Mouse (Mus musculus): ENCODE data around the gene Btn2a2. TPM values are rescaled to one million over a fixed set of nuclear protein-coding genes. Genes with fewer than 3 reads are reported as not detected.
A peak's percentile ranks its signal among the peaks of the same experiment; 100 is the strongest.

Btn2a2 gene
- total RNA-seq, 2 experiments from 2014 or later, result not detected

GRCm38 (mm10) chr13:23434426-23434825 is 54.2 kb downstream of the Btn2a2 start:
- intact Hi-C loops (cut with DNase I), result loop anchor here (5.0 to 10.0 kb wide), 3 partner anchors 248 to 1720 kb away; partner anchors contain the start of genes Hist1h2ac, Hist1h2ai, Hist1h2bc and Hist1h2bl
- DNase-seq, result no peak

GRCm38 (mm10) chr13:23433801-23434200 is 54.9 kb downstream of the Btn2a2 start:
- no peak for DNase-seq
- intact Hi-C loops (cut with DNase I), result loop anchor here (2.0 to 10.0 kb wide), 4 partner anchors 13 to 1719 kb away; partner anchors contain the start of genes Hist1h2ac, Hist1h2ai, Hist1h2bc and Hist1h2bl

- DNase-seq, result no peak
- intact Hi-C loops (cut with DNase I), result loop anchor here (2.0 to 10.0 kb wide), 4 partner anchors 14 to 1718 kb away; partner anchors contain the start of genes Hist1h2ac, Hist1h2ai, Hist1h2bc and Hist1h2bl
Measured at GRCm38 (mm10) chr13:23433206-23433605, 55.5 kb downstream of the Btn2a2 start.

GRCm38 (mm10) chr13:23432562-23433201 is 56.0 kb downstream of the Btn2a2 start:
- DNase-seq, result peak; percentile 93 to 98
- intact Hi-C loops (cut with DNase I), result loop anchor here (2.0 to 10.0 kb wide), 4 partner anchors 14 to 1718 kb away; partner anchors contain the start of genes Hist1h2ac, Hist1h2ai, Hist1h2bc and Hist1h2bl

- DNase-seq, result peak; percentile 79 to 81
- intact Hi-C loops (cut with DNase I), result loop anchor here (2.0 to 10.0 kb wide), 5 partner anchors 93 to 1717 kb away; partner anchors contain the start of genes Hist1h2ac, Hist1h2ai, Hist1h2bc and Hist1h2bl
Measured at GRCm38 (mm10) chr13:23431351-23431771, 57.3 kb downstream of the Btn2a2 start.

GRCm38 (mm10) chr13:23430734-23431133 is 57.9 kb downstream of the Btn2a2 start:
- intact Hi-C loops (cut with DNase I), result loop anchor here (2.0 to 10.0 kb wide), 5 partner anchors 94 to 1716 kb away; partner anchors contain the start of genes Hist1h2ac, Hist1h2ai, Hist1h2bc and Hist1h2bl
- DNase-seq, result peak; percentile 80 to 82

- DNase-seq, result no peak
- intact Hi-C loops (cut with DNase I), result loop anchor here (2.0 to 10.0 kb wide), 5 partner anchors 95 to 1715 kb away; partner anchors contain the start of genes Hist1h2ac, Hist1h2ai, Hist1h2bc and Hist1h2bl
Measured at GRCm38 (mm10) chr13:23429771-23430380, 58.8 kb downstream of the Btn2a2 start.

GRCm38 (mm10) chr13:23428166-23428993 is 60.3 kb downstream of the Btn2a2 start:
- intact Hi-C loops (cut with DNase I), result no loop called here
- no peak for DNase-seq

Small RNA genes within 50 kb of the gene (microRNA-seq; reads per million reads assigned to microRNA genes)
- gene Gm44297 (0 reads per million in 2 experiments), gene n-TStga1 (0 to 0.48 reads per million in 2 experiments)

Other genes starting within 250 kb of the Btn2a2 start
- not detected for gene Vmn1r223, start 241.7 kb downstream of the Btn2a2 start, total RNA-seq (2021)
- 10 to 100 TPM; 18.8 to 21.7 TPM for gene Zfp322a, start 119.6 kb downstream of the Btn2a2 start, total RNA-seq (2021)
- gene Abt1, start 65.0 kb downstream of the Btn2a2 start, total RNA-seq (2021), result 1 to 10 TPM; 4.5 to 5.0 TPM
- gene Btn1a1, start 23.0 kb downstream of the Btn2a2 start, total RNA-seq (2021), result not detected
- gene Hist1h4h, start 42.2 kb upstream of the Btn2a2 start, total RNA-seq (2021), result 100 to 1,000 TPM; 465 to 538 TPM
- gene Hist1h2af, start 45.0 kb upstream of the Btn2a2 start, total RNA-seq (2021), result 100 to 1,000 TPM in 1 of 2 experiments, 10 to 100 TPM in 1; 49.0 to 131 TPM
- gene Hist1h3g, start 46.6 kb upstream of the Btn2a2 start, total RNA-seq (2021), result 10 to 100 TPM; 13.1 to 34.3 TPM
- gene Hist1h2bh, start 54.5 kb upstream of the Btn2a2 start, total RNA-seq (2021), result 1 to 10 TPM; 3.7 to 7.4 TPM
- gene Hist1h3f, start 55.2 kb upstream of the Btn2a2 start, total RNA-seq (2021), result 10 to 100 TPM; 21.6 to 40.3 TPM
- 100 to 1,000 TPM; 106 to 209 TPM for gene Hist1h4f, start 62.8 kb upstream of the Btn2a2 start, total RNA-seq (2021)
- gene Hist1h1d, start 64.4 kb upstream of the Btn2a2 start, total RNA-seq (2021), result 10 to 100 TPM in 1 of 2 experiments, 1 to 10 TPM in 1; 5.2 to 11.7 TPM
- gene Hist1h3e, start 73.5 kb upstream of the Btn2a2 start, total RNA-seq (2021), result 10 to 100 TPM; 49.0 to 79.9 TPM
- 10 to 100 TPM in 1 of 2 experiments, 1 to 10 TPM in 1; 8.6 to 27.9 TPM for gene Hist1h2ae, start 82.4 kb upstream of the Btn2a2 start, total RNA-seq (2021)
- 100 to 1,000 TPM; 100 to 175 TPM for gene Hist1h2bg, start 82.5 kb upstream of the Btn2a2 start, total RNA-seq (2021)
- 10 to 100 TPM; 45.4 to 89.0 TPM for gene Hist1h2bf, start 85.3 kb upstream of the Btn2a2 start, total RNA-seq (2021)
- 10 to 100 TPM; 15.1 to 24.5 TPM for gene Hist1h2ad, start 85.5 kb upstream of the Btn2a2 start, total RNA-seq (2021)
- gene Hist1h3d, start 86.9 kb upstream of the Btn2a2 start, total RNA-seq (2021), result 10 to 100 TPM in 1 of 2 experiments, 1 to 10 TPM in 1; 7.8 to 17.6 TPM
- gene Hist1h4d, start 92.7 kb upstream of the Btn2a2 start, total RNA-seq (2021), result 100 to 1,000 TPM in 1 of 2 experiments, 10 to 100 TPM in 1; 92.0 to 119 TPM
- gene Hist1h2be, start 132.3 kb upstream of the Btn2a2 start, total RNA-seq (2021), result 10 to 100 TPM; 10.5 to 16.6 TPM
- gene Hist1h1e, start 133.7 kb upstream of the Btn2a2 start, total RNA-seq (2021), result 10 to 100 TPM; 56.8 to 68.5 TPM
- 1 to 10 TPM; 2.0 to 3.7 TPM for gene Hist1h2ac, start 195.1 kb upstream of the Btn2a2 start, total RNA-seq (2021)
- gene Hist1h2bc, start 195.3 kb upstream of the Btn2a2 start, total RNA-seq (2021), result 10 to 100 TPM; 48.8 to 56.9 TPM
- gene Hist1h1t, start 207.0 kb upstream of the Btn2a2 start, total RNA-seq (2021), result under 1 TPM; 0.31 to 0.32 TPM
- gene Hist1h4c, start 209.6 kb upstream of the Btn2a2 start, total RNA-seq (2021), result 10 to 100 TPM; 62.9 to 77.3 TPM
- gene Hfe, start 222.0 kb upstream of the Btn2a2 start, total RNA-seq (2021), result 10 to 100 TPM; 39.5 to 41.3 TPM
- gene Hist1h1c, start 250.0 kb upstream of the Btn2a2 start, total RNA-seq (2021), result 100 to 1,000 TPM; 200 to 202 TPM

Measured in heart, postnatal 14 days (tissue).